Mouse (Mus musculus) heart, postnatal 0 days (tissue): ENCODE results near the gene Ncs1. TPM values are rescaled to one million over a fixed set of nuclear protein-coding genes. Genes with fewer than 3 reads are reported as not detected.

ENCODE experiments used
- ATAC-seq: fragments of 200-750 bp; cut with Nextera tagmentation; 2 replicates; pipeline ENCODE4 v1.8.0; 2017; ENCODE audit warnings: low read depth, moderate number of reproducible peaks, moderate library complexity; ENCODE audit not compliant: insufficient read depth
- DNase-seq: peaks from one replicate; pipeline ENCODE4 v3.0.0-alpha.2; 2016; ENCODE audit warnings: low spot score
- H3K27ac ChIP-seq: fragments of 300-500 bp; sonication (generic); 2 replicates; pipeline ENCODE4 v1.5.1; 2014; ENCODE audit warnings: low read depth, mild to moderate bottlenecking
- H3K27me3 ChIP-seq: fragments of 300-500 bp; sonication (generic); 2 replicates; pipeline ENCODE4 v1.6.1; 2014; ENCODE audit warnings: low read length, mixed read lengths; ENCODE audit not compliant: control insufficient read depth, insufficient read depth
- H3K36me3 ChIP-seq: fragments of 300-500 bp; sonication (generic); replicated peaks from 2 replicates; pipeline ENCODE4 v1.6.1; 2014; ENCODE audit warnings: low read length, mixed read lengths; ENCODE audit not compliant: control insufficient read depth, insufficient read depth
- H3K4me1 ChIP-seq: fragments of 300-500 bp; sonication (generic); 2 replicates; pipeline ENCODE4 v1.6.1; 2014; ENCODE audit warnings: antibody characterized with exemption; ENCODE audit not compliant: control insufficient read depth, insufficient read depth
- H3K4me2 ChIP-seq: fragments of 300-500 bp; sonication (generic); 2 replicates; pipeline ENCODE4 v1.6.1; 2014; ENCODE audit warnings: low read depth, mild to moderate bottlenecking, low read length, moderate library complexity
- H3K4me3 ChIP-seq: fragments of 300-500 bp; sonication (generic); 2 replicates; pipeline ENCODE4 v1.5.1; 2014; ENCODE audit warnings: low read depth, low read length
- H3K9ac ChIP-seq: fragments of 300-500 bp; sonication (generic); replicated peaks from 2 replicates; pipeline ENCODE4 v1.6.1; 2014; ENCODE audit warnings: low read depth, low read length, mixed read lengths
- H3K9me3 ChIP-seq: fragments of 300-500 bp; sonication (generic); replicated peaks from 2 replicates; pipeline ENCODE4 v1.6.1; 2016; ENCODE audit warnings: low read length; ENCODE audit not compliant: control insufficient read depth
- CTCF ChIP-seq: IDR thresholded peaks from 2 replicates; pipeline ENCODE4 v1.5.1; 2016; ENCODE audit warnings: antibody characterized with exemption, control low read depth, low read depth
- EP300 ChIP-seq: IDR thresholded peaks from 2 replicates; pipeline ENCODE4 v1.6.1; 2016; ENCODE audit warnings: antibody characterized with exemption, low read depth
- WGBS: fragments of 180-500 bp; shearing (Covaris S2); extraction: QIAGEN DNeasy Blood & Tissue Kit; methylation state at CpG from one replicate; pipeline ENCODE4 v1.1.7; 2014; 5-methylcytosine and 5-hydroxymethylcytosine counted together
- polyA plus RNA-seq: library from polyadenylated mRNA; unstranded; fragments of >200 nt; fragmentation: Nextera tagmentation; extraction: Ambion mirVana; gene quantifications from 2 replicates; pipeline ENCODE4 v1.2.1, GENCODE M21; 2015
- total RNA-seq: library from RNA; depleted of rRNA; stranded (reverse); fragments of >200 nt; gene quantifications from 2 replicates; pipeline ENCODE4 v1.2.3, GENCODE M21; 2014; ENCODE audit warnings: low replicate concordance

Gene Ncs1
- total and polyA plus RNA-seq, 2 experiments from 2014 or later: 18.6 to 31.4 TPM

GRCm38 (mm10) chr2:31269847-31270246 is 24.2 kb downstream of the Ncs1 start:
- 90% methylated on average over 10 of the region's 10 CpGs for whole genome bisulfite sequencing

GRCm38 (mm10) chr2:31270470-31270869 is 24.8 kb downstream of the Ncs1 start:
- Histone ChIP-seq H3K27me3 (no peaks in the 10 kb centered on the region), H3K27ac (no peak overlapping the region), H3K9ac (no peak overlapping the region), H3K9me3 (no peaks in the 10 kb centered on the region), H3K36me3 (no peaks in the 10 kb centered on the region), H3K4me3 (no peak overlapping the region), H3K4me1 (0 out of 2 replicates have a peak, but pooled peaks cover 3% of the 10 kb centered on the region), H3K4me2 (no peak overlapping the region)
- no peak for DNase-seq
- 87% methylated on average over 8 of the region's 8 CpGs for WGBS
- TF ChIP-seq CTCF (no peak), EP300 (no peak)
- no peak for ATAC-seq

More at GRCm38 (mm10) chr2:31269847-31270246, 24.2 kb downstream of the Ncs1 start:
- H3K4me2 ChIP-seq: no peak overlapping the region
- H3K27me3 ChIP-seq: no peaks in the 10 kb centered on the region
- no peaks in the 10 kb centered on the region for H3K9me3 ChIP-seq
- H3K27ac ChIP-seq: no peak overlapping the region
- DNase-seq (no peak), ATAC-seq (no peak)
- no peak overlapping the region for H3K4me3 ChIP-seq
- H3K36me3 ChIP-seq: no peaks in the 10 kb centered on the region
- TF ChIP-seq EP300 (no peak), CTCF (no peak)
- H3K4me1 ChIP-seq: peaks cover 7% of the 10 kb centered on the region
- H3K9ac ChIP-seq: no peak overlapping the region

- no peak overlapping the region for H3K27ac ChIP-seq
- DNase-seq (no peak), ATAC-seq (no peak)
- H3K36me3 ChIP-seq: no peaks in the 10 kb centered on the region
- no peak overlapping the region for H3K4me3 ChIP-seq
- H3K4me2 ChIP-seq: no peak overlapping the region
- TF ChIP-seq CTCF: peak; percentile 14; the same call in 1 of the 2 replicates
- TF ChIP-seq EP300: no peak
- no peaks in the 10 kb centered on the region for H3K27me3 ChIP-seq
- H3K9ac ChIP-seq: no peak overlapping the region
- WGBS: 90% methylated on average over 1 of the region's 1 CpGs
- no peaks in the 10 kb centered on the region for H3K9me3 ChIP-seq
- no peaks in the 10 kb centered on the region for H3K4me1 ChIP-seq
These were observed 25.4 kb downstream of the Ncs1 start for GRCm38 (mm10) chr2:31271071-31271470.

GRCm38 (mm10) chr2:31274993-31275392 is 29.4 kb downstream of the Ncs1 start:
- no peak overlapping the region for H3K27ac ChIP-seq
- no peak overlapping the region for H3K4me2 ChIP-seq
- ATAC-seq: no peak
- 96% methylated on average over 5 of the region's 6 CpGs for WGBS
- no peak overlapping the region for H3K4me3 ChIP-seq
- H3K9me3 ChIP-seq: no peaks in the 10 kb centered on the region
- H3K36me3 ChIP-seq: no peaks in the 10 kb centered on the region
- H3K9ac ChIP-seq: no peak overlapping the region
- no peaks in the 10 kb centered on the region for H3K4me1 ChIP-seq
- no peak for TF ChIP-seq EP300
- TF ChIP-seq CTCF: no peak
- DNase-seq: no peak
- no peaks in the 10 kb centered on the region for H3K27me3 ChIP-seq

- TF ChIP-seq EP300 (no peak), CTCF (no peak)
- Histone ChIP-seq H3K4me3 (no peak overlapping the region), H3K4me1 (no peaks in the 10 kb centered on the region), H3K27me3 (no peaks in the 10 kb centered on the region), H3K36me3 (0 out of 2 replicates have a peak, but pooled peaks cover 10% of the 10 kb centered on the region), H3K4me2 (no peak overlapping the region), H3K9ac (no peak overlapping the region), H3K9me3 (no peaks in the 10 kb centered on the region), H3K27ac (no peak overlapping the region)
- 45% methylated on average over 6 of the region's 6 CpGs for WGBS
- ATAC-seq (peak; percentile 15; the same call in 1 of the 2 replicates), DNase-seq (peak; percentile 29)
These were observed 32.2 kb downstream of the Ncs1 start for GRCm38 (mm10) chr2:31277810-31278209.

- DNase-seq (no peak), ATAC-seq (no peak)
- Histone ChIP-seq H3K9ac (no peak overlapping the region), H3K27ac (no peak overlapping the region), H3K4me1 (no peaks in the 10 kb centered on the region), H3K4me2 (no peak overlapping the region), H3K36me3 (0 out of 2 replicates have a peak, but pooled peaks cover 10% of the 10 kb centered on the region), H3K4me3 (no peak overlapping the region), H3K9me3 (no peaks in the 10 kb centered on the region), H3K27me3 (no peaks in the 10 kb centered on the region)
- 53% methylated on average over 5 of the region's 5 CpGs for WGBS
- TF ChIP-seq CTCF (no peak), EP300 (no peak)
These were observed 32.9 kb downstream of the Ncs1 start for GRCm38 (mm10) chr2:31278483-31278882.
